In genomic region chr11:4209556-4209955, GRCm38 (mm10) we compare ENCODE assay signal across 15 mouse cellular contexts. TPM values are rescaled to one million over a fixed set of nuclear protein-coding genes. Genes with fewer than 3 reads are reported as not detected.
DNase-seq lines count a peak whose midpoint lies in the region; ATAC-seq and TF ChIP-seq lines count a peak whose summit lies in the region.
"Had no signal": no experiment of that assay in that cellular context is flagged by ENCODE, and none has a peak within 500 bp of the region (broad histone marks: within the 10 kb centered on the region; RNA-seq: fewer than 3 reads in every experiment).

No protein-coding gene starts in this region.

- intact Hi-C loops in heart, postnatal 25 days (cut with DNase I) = no loop called here

- no peak overlapping the region for H3K4me2 ChIP-seq in heart, postnatal 0 days (ENCODE audit: low read depth, low read length)
- no peak overlapping the region for H3K4me2 ChIP-seq in liver, postnatal 0 days (ENCODE audit: low read depth, low read length)
- H3K4me2 ChIP-seq in liver, embryonic 11.5 days = no peak overlapping the region
- H3K4me2 ChIP-seq: limb, embryonic 12.5 days had no signal

- no peaks in the 10 kb centered on the region for H3K79me3 ChIP-seq in C2C12 (ENCODE audit: low read depth)

- ATAC-seq in heart, postnatal 0 days (ENCODE audit: insufficient read depth, low read depth) = peak; percentile 59
- no peak for ATAC-seq in liver, postnatal 0 days
- no peak for ATAC-seq in liver, embryonic 11.5 days (replicated peaks; ENCODE audit: low FRiP score)

- 75% methylated on average over 5 of the region's 5 CpGs for WGBS in heart, postnatal 0 days
- 70% methylated on average over 5 of the region's 5 CpGs for WGBS in liver, postnatal 0 days (ENCODE audit: insufficient replicate concordance)
- 72% methylated on average over 5 of the region's 5 CpGs for WGBS in liver, embryonic 11.5 days

- no peak for TF ChIP-seq EP300 in heart, postnatal 0 days (IDR thresholded peaks at IDR 0.05; ENCODE audit: low read depth)
- no peak for TF ChIP-seq EP300 in liver, postnatal 0 days (IDR thresholded peaks at IDR 0.05; ENCODE audit: low read depth)

- DNase-seq in heart, postnatal 0 days (ENCODE audit: low spot score) = no peak
- no peak for DNase-seq in heart, postnatal 25 days (ENCODE audit: low spot score)
- DNase-seq in liver, postnatal 0 days = no peak
- no peak for DNase-seq in liver, embryonic 11.5 days (ENCODE audit: low spot score)
- DNase-seq in NIH3T3 (ENCODE audit: low read depth) = peak; percentile 63
- DNase-seq in urinary bladder, postnatal 36 days (ENCODE audit: low spot score in 2 of 2) = no peak
- no peak for DNase-seq in spleen, adult 18-20 months
- DNase-seq: adrenal gland, postnatal 10 days; embryo, embryonic 11 days; heart, postnatal 10 days had no signal

- H3ac ChIP-seq in C2C12 (ENCODE audit: control insufficient read depth, insufficient read length, low read depth) = no peak overlapping the region

- H3K9ac ChIP-seq in heart, postnatal 0 days (replicated peaks; ENCODE audit: low read depth, low read length) = no peak overlapping the region
- H3K9ac ChIP-seq in liver, postnatal 0 days (replicated peaks) = no peak overlapping the region
- no peak overlapping the region for H3K9ac ChIP-seq in liver, embryonic 11.5 days (ENCODE audit: low read depth, low read length)
- H3K9ac ChIP-seq: limb, embryonic 12.5 days had no signal

- 0 out of 2 replicates have a peak, but pooled peaks cover 12% of the 10 kb centered on the region for H3K4me1 ChIP-seq in heart, postnatal 0 days (ENCODE audit: control insufficient read depth, insufficient read depth)
- H3K4me1 ChIP-seq in liver, postnatal 0 days (ENCODE audit: insufficient read depth) = no peaks in the 10 kb centered on the region
- no peaks in the 10 kb centered on the region for H3K4me1 ChIP-seq in liver, embryonic 11.5 days (replicated peaks; ENCODE audit: control insufficient read depth, insufficient read depth, low read length)
- H3K4me1 ChIP-seq: limb, embryonic 12.5 days had no signal

- no peaks in the 10 kb centered on the region for H3K79me2 ChIP-seq in C2C12 (ENCODE audit: control insufficient read depth, insufficient read depth)

- H3K27ac ChIP-seq in heart, postnatal 0 days (ENCODE audit: low read depth) = no peak overlapping the region
- H3K27ac ChIP-seq in liver, postnatal 0 days (ENCODE audit: low read depth) = no peak overlapping the region
- no peak overlapping the region for H3K27ac ChIP-seq in liver, embryonic 11.5 days (ENCODE audit: low read depth, low read length)
- H3K27ac ChIP-seq: limb, embryonic 12.5 days; macrophage had no signal

- H3K4me3 ChIP-seq in heart, postnatal 0 days (ENCODE audit: low read depth, low read length) = no peak overlapping the region
- H3K4me3 ChIP-seq in liver, postnatal 0 days (ENCODE audit: low read depth, low read length) = no peak overlapping the region
- no peak overlapping the region for H3K4me3 ChIP-seq in liver, embryonic 11.5 days (ENCODE audit: low read depth, low read length)
- no peak overlapping the region for H3K4me3 ChIP-seq in C2C12 (ENCODE audit: insufficient read depth, poor library complexity, severe bottlenecking)
- H3K4me3 ChIP-seq: limb, embryonic 12.5 days had no signal

- H3K27me3 ChIP-seq in heart, postnatal 0 days (ENCODE audit: control insufficient read depth, insufficient read depth, low read length) = no peaks in the 10 kb centered on the region
- H3K27me3 ChIP-seq in liver, postnatal 0 days (ENCODE audit: insufficient read depth, low read length) = no peaks in the 10 kb centered on the region
- no peaks in the 10 kb centered on the region for H3K27me3 ChIP-seq in liver, embryonic 11.5 days (replicated peaks; ENCODE audit: control insufficient read depth, insufficient read depth, low read length)
- H3K27me3 ChIP-seq in C2C12 (ENCODE audit: control insufficient read depth, insufficient read depth, insufficient read length) = no peaks in the 10 kb centered on the region
- H3K27me3 ChIP-seq: limb, embryonic 12.5 days had no signal

- H3K9me3 ChIP-seq in heart, postnatal 0 days (replicated peaks; ENCODE audit: control insufficient read depth, low read length) = no peaks in the 10 kb centered on the region
- H3K9me3 ChIP-seq in liver, postnatal 0 days (ENCODE audit: low read length) = no peaks in the 10 kb centered on the region
- H3K9me3 ChIP-seq in liver, embryonic 11.5 days (ENCODE audit: control insufficient read depth, low read length) = no peaks in the 10 kb centered on the region
- H3K9me3 ChIP-seq: limb, embryonic 12.5 days had no signal

- peaks cover 48% of the 10 kb centered on the region for H3K36me3 ChIP-seq in heart, postnatal 0 days (replicated peaks; ENCODE audit: control insufficient read depth, insufficient read depth, low read length)
- H3K36me3 ChIP-seq in liver, postnatal 0 days (replicated peaks; ENCODE audit: insufficient read depth, low read length) = peaks cover 31% of the 10 kb centered on the region
- no peaks in the 10 kb centered on the region; the same call in 1 of the 2 replicates for H3K36me3 ChIP-seq in liver, embryonic 11.5 days (ENCODE audit: control insufficient read depth, insufficient read depth, low read length)
- H3K36me3 ChIP-seq in C2C12 (ENCODE audit: control insufficient read depth, insufficient read depth) = peaks cover 53% of the 10 kb centered on the region

- TF ChIP-seq CTCF in heart, postnatal 0 days (IDR thresholded peaks at IDR 0.05; ENCODE audit: low read depth) = peak; percentile 59
- peak; percentile 74 for TF ChIP-seq CTCF in liver, postnatal 0 days (IDR thresholded peaks at IDR 0.05; ENCODE audit: low read depth)
- TF ChIP-seq CTCF in C2C12 (IDR thresholded peaks at IDR 0.05; ENCODE audit: control insufficient read depth, insufficient read depth, insufficient read length) = peak; percentile 26

TF ChIP-seq in C2C12, 6 proteins besides CTCF, POLR2A, EP300 and RAD21:
- TF ChIP-seq MYOG (IDR thresholded peaks at IDR 0.05; ENCODE audit: control insufficient read depth, extremely low read depth, insufficient read length) (no peak), FOSL1 (IDR thresholded peaks at IDR 0.05; ENCODE audit: insufficient read depth, low read length, poor library complexity, severe bottlenecking) (no peak), CEBPB (IDR thresholded peaks at IDR 0.05; ENCODE audit: low read depth) (no peak), USF1 (IDR thresholded peaks at IDR 0.05; ENCODE audit: low read depth) (no peak), MAX (IDR thresholded peaks at IDR 0.05) (no peak), MYOD1 (IDR thresholded peaks at IDR 0.05; ENCODE audit: control insufficient read depth, insufficient read length, low read depth) (no peak)

RNA-seq across cellular contexts. Expression of gene Castor1, which starts 8.5 kb away (rescaled TPM):
- 25.1 and 32.6 TPM in 2 replicates for total RNA-seq in heart, postnatal 0 days (2014; rRNA removed; ENCODE audit: low replicate concordance)
- polyA plus RNA-seq in heart, postnatal 0 days (2015; fragmentation: Nextera tagmentation; extraction: Ambion mirVana) = 8.1 and 8.4 TPM in 2 replicates
- 1 to 10 TPM; 3.8 to 7.4 TPM for total RNA-seq in heart, postnatal 25 days (2021)
- 1.8 and 2.0 TPM in 2 replicates for polyA plus RNA-seq in liver, postnatal 0 days (2015; fragmentation: Nextera tagmentation; extraction: Ambion mirVana)
- 2.0 and 2.4 TPM in 2 replicates for polyA plus RNA-seq in liver, embryonic 11.5 days (2014; fragmentation: Nextera tagmentation; extraction: Ambion mirVana)
- 1.5 TPM for polyA plus RNA-seq in C2C12 (2012; fragmentation: generic; extraction: Trizol)

RNA-seq across cellular contexts. Expression of gene Tbc1d10a, which starts 23.0 kb away (rescaled TPM):
- total RNA-seq in heart, postnatal 0 days (2014; rRNA removed; ENCODE audit: low replicate concordance) = 17.5 and 31.3 TPM in 2 replicates
- 10.9 and 11.4 TPM in 2 replicates for polyA plus RNA-seq in heart, postnatal 0 days (2015; fragmentation: Nextera tagmentation; extraction: Ambion mirVana)
- total RNA-seq in heart, postnatal 25 days (2021) = 10 to 100 TPM in 1 of 2 experiments, 1 to 10 TPM in 1; 9.3 to 10.9 TPM
- polyA plus RNA-seq in liver, postnatal 0 days (2015; fragmentation: Nextera tagmentation; extraction: Ambion mirVana) = 5.6 and 7.0 TPM in 2 replicates
- polyA plus RNA-seq in liver, embryonic 11.5 days (2014; fragmentation: Nextera tagmentation; extraction: Ambion mirVana) = 13.2 and 13.6 TPM in 2 replicates
- 22.4 TPM for polyA plus RNA-seq in C2C12 (2012; fragmentation: generic; extraction: Trizol)

RNA-seq across cellular contexts. Expression of gene Osm, which starts 26.7 kb away (rescaled TPM):
- total RNA-seq in heart, postnatal 0 days (2014; rRNA removed; ENCODE audit: low replicate concordance) = 0.84 TPM in 1 of 2 replicates, not detected in the other
- 0.10 TPM in 1 of 2 replicates, not detected in the other for polyA plus RNA-seq in heart, postnatal 0 days (2015; fragmentation: Nextera tagmentation; extraction: Ambion mirVana)
- not detected for total RNA-seq in heart, postnatal 25 days (2021)
- polyA plus RNA-seq in liver, postnatal 0 days (2015; fragmentation: Nextera tagmentation; extraction: Ambion mirVana) = 0.58 and 1.3 TPM in 2 replicates
- 0.32 and 0.33 TPM in 2 replicates for polyA plus RNA-seq in liver, embryonic 11.5 days (2014; fragmentation: Nextera tagmentation; extraction: Ambion mirVana)
- polyA plus RNA-seq in C2C12 (2012; fragmentation: generic; extraction: Trizol) = not detected
- total RNA-seq: gastrocnemius, adult 8-10 months; heart, postnatal 10 days had no signal
- polyA plus RNA-seq: intestine, embryonic 14.5 days; limb, embryonic 12.5 days had no signal

RNA-seq across cellular contexts. Expression of gene Lif, which starts 47.8 kb away (rescaled TPM):
- total RNA-seq in heart, postnatal 0 days (2014; rRNA removed; ENCODE audit: low replicate concordance) = 0.54 and 0.73 TPM in 2 replicates
- polyA plus RNA-seq in heart, postnatal 0 days (2015; fragmentation: Nextera tagmentation; extraction: Ambion mirVana) = 0.32 and 0.71 TPM in 2 replicates
- total RNA-seq in heart, postnatal 25 days (2021) = under 1 TPM; 0.17 to 0.55 TPM
- polyA plus RNA-seq in liver, postnatal 0 days (2015; fragmentation: Nextera tagmentation; extraction: Ambion mirVana) = not detected in 2 replicates
- polyA plus RNA-seq in liver, embryonic 11.5 days (2014; fragmentation: Nextera tagmentation; extraction: Ambion mirVana) = 0.06 TPM in 1 of 2 replicates, not detected in the other
- polyA plus RNA-seq in C2C12 (2012; fragmentation: generic; extraction: Trizol) = 1.0 TPM

RNA-seq across cellular contexts. Expression of gene Sf3a1, which starts 49.4 kb away (rescaled TPM):
- 14.0 and 20.6 TPM in 2 replicates for total RNA-seq in heart, postnatal 0 days (2014; rRNA removed; ENCODE audit: low replicate concordance)
- 16.4 and 16.7 TPM in 2 replicates for polyA plus RNA-seq in heart, postnatal 0 days (2015; fragmentation: Nextera tagmentation; extraction: Ambion mirVana)
- total RNA-seq in heart, postnatal 25 days (2021) = 10 to 100 TPM; 40.0 to 43.9 TPM
- polyA plus RNA-seq in liver, postnatal 0 days (2015; fragmentation: Nextera tagmentation; extraction: Ambion mirVana) = 8.5 and 8.8 TPM in 2 replicates
- 76.0 and 76.7 TPM in 2 replicates for polyA plus RNA-seq in liver, embryonic 11.5 days (2014; fragmentation: Nextera tagmentation; extraction: Ambion mirVana)
- polyA plus RNA-seq in C2C12 (2012; fragmentation: generic; extraction: Trizol) = 64.9 TPM
